Mouse (Mus musculus) left cerebral cortex, adult 18-20 months (tissue): Measurements from ENCODE around the gene Atp1b2. TPM values are rescaled to one million over a fixed set of nuclear protein-coding genes. Genes with fewer than 3 reads are reported as not detected.

Source experiments
- DNase-seq, 2 experiments: peaks; one replicate each; pipeline ENCODE4 v3.0.0; 2021 to 2022; ENCODE audit warnings: low spot score in 2 of 2, mixed read lengths in 1 of 2
- microRNA-seq, 2 experiments: library from miRNA; unstranded; fragments of <30 nt; microRNA quantifications; one replicate each; pipeline ENCODE4 v1.2.0; 2021
- total RNA-seq, 2 experiments: library from RNA; stranded (reverse); gene quantifications; 2 replicates each; pipeline ENCODE4 v1.2.3; 2021

Atp1b2 gene
- total RNA-seq, 2 experiments from 2014 or later: 392 to 424 TPM

- DNase-seq: no peak
Measured at GRCm38 (mm10) chr11:69551310-69551709, 54.4 kb downstream of the Atp1b2 start.

Small RNA genes lying within 50 kb of the gene (microRNA-seq; reads per million reads assigned to microRNA genes)
- 0 reads per million in 2 experiments for gene Mir467f

Other genes with a start within 250 kb of the Atp1b2 start
- 100 to 1,000 TPM; 346 to 387 TPM for gene Chd3, start 236.5 kb downstream of the Atp1b2 start, total RNA-seq
- 100 to 1,000 TPM; 117 to 120 TPM for gene Naa38, start 210.5 kb downstream of the Atp1b2 start, total RNA-seq
- 10 to 100 TPM; 42.7 to 48.1 TPM for gene Cyb5d1, start 210.3 kb downstream of the Atp1b2 start, total RNA-seq
- gene Tmem88, start 207.7 kb downstream of the Atp1b2 start, total RNA-seq: 1 to 10 TPM; 3.4 to 3.7 TPM
- 10 to 100 TPM; 28.2 to 32.2 TPM for gene Kdm6b, start 192.3 kb downstream of the Atp1b2 start, total RNA-seq
- gene Dnah2, start 56.8 kb downstream of the Atp1b2 start, total RNA-seq: 1 to 10 TPM; 2.2 to 3.7 TPM
- gene Efnb3, start 45.7 kb downstream of the Atp1b2 start, total RNA-seq: 10 to 100 TPM; 51.9 to 65.6 TPM
- gene Wrap53, start 25.7 kb downstream of the Atp1b2 start, total RNA-seq: 10 to 100 TPM in 1 of 2 experiments, 1 to 10 TPM in 1; 9.2 to 10.7 TPM
- 10 to 100 TPM; 22.9 to 25.9 TPM for gene Trp53, start 25.6 kb downstream of the Atp1b2 start, total RNA-seq
- not detected for gene Shbg, start 12.0 kb upstream of the Atp1b2 start, total RNA-seq
- gene Sat2, start 16.1 kb upstream of the Atp1b2 start, total RNA-seq: 1 to 10 TPM; 8.5 to 9.5 TPM
- gene Fxr2, start 27.0 kb upstream of the Atp1b2 start, total RNA-seq: 100 to 1,000 TPM; 148 TPM
- not detected for gene Sox15, start 49.4 kb upstream of the Atp1b2 start, total RNA-seq
- gene Mpdu1, start 56.7 kb upstream of the Atp1b2 start, total RNA-seq: 10 to 100 TPM; 47.5 to 58.2 TPM
- 10 to 100 TPM; 15.1 to 15.5 TPM for gene Cd68, start 60.2 kb upstream of the Atp1b2 start, total RNA-seq
- 100 to 1,000 TPM; 289 to 295 TPM for gene Eif4a1, start 66.5 kb upstream of the Atp1b2 start, total RNA-seq
- 10 to 100 TPM; 91.4 to 98.7 TPM for gene Senp3, start 76.1 kb upstream of the Atp1b2 start, total RNA-seq
- 1 to 10 TPM; 1.6 to 2.9 TPM for gene Tnfsf13, start 79.8 kb upstream of the Atp1b2 start, total RNA-seq
- 10 to 100 TPM; 11.5 to 12.1 TPM for gene Tnfsf12, start 89.9 kb upstream of the Atp1b2 start, total RNA-seq
- 1 to 10 TPM; 1.7 to 4.1 TPM for gene Tnfsfm13, start 90.2 kb upstream of the Atp1b2 start, total RNA-seq
- gene Polr2a, start 152.7 kb upstream of the Atp1b2 start, total RNA-seq: 10 to 100 TPM; 44.2 to 46.2 TPM
- not detected for gene Slc35g3, start 156.0 kb upstream of the Atp1b2 start, total RNA-seq
- 100 to 1,000 TPM; 146 to 156 TPM for gene Zbtb4, start 160.0 kb upstream of the Atp1b2 start, total RNA-seq
- gene Chrnb1, start 190.0 kb upstream of the Atp1b2 start, total RNA-seq: 1 to 10 TPM; 1.2 TPM
- gene Fgf11, start 195.9 kb upstream of the Atp1b2 start, total RNA-seq: 10 to 100 TPM; 17.1 to 18.5 TPM
- under 1 TPM in 1 of 2 experiments, not detected in 1; 0.26 TPM for gene Tmem102, start 199.7 kb upstream of the Atp1b2 start, total RNA-seq
- not detected for gene Gm39566, start 209.4 kb upstream of the Atp1b2 start, total RNA-seq
- gene Spem2, start 212.5 kb upstream of the Atp1b2 start, total RNA-seq: not detected
- not detected for gene Spem1, start 216.2 kb upstream of the Atp1b2 start, total RNA-seq
- 100 to 1,000 TPM; 215 to 224 TPM for gene Nlgn2, start 231.8 kb upstream of the Atp1b2 start, total RNA-seq
- gene Tmem256, start 232.6 kb upstream of the Atp1b2 start, total RNA-seq: 100 to 1,000 TPM; 120 to 143 TPM
- gene Plscr3, start 240.4 kb upstream of the Atp1b2 start, total RNA-seq: 10 to 100 TPM; 15.6 to 17.7 TPM